Mouse (Mus musculus) liver, adult 2 months (tissue): ENCODE data around the gene Aasdh. TPM values are rescaled to one million over a fixed set of nuclear protein-coding genes. Genes with fewer than 3 reads are reported as not detected.

ENCODE experiments used
- DNase-seq: peaks from one replicate; pipeline ENCODE4 v3.0.0-alpha.2; 2011; ENCODE audit warnings: low read depth, low spot score; ENCODE audit errors: extremely low read depth
- H3K27ac ChIP-seq: fragments of 200-500 bp; replicated peaks from 2 replicates; pipeline ENCODE4 v1.5.1; 2012; ENCODE audit warnings: low read depth, mild to moderate bottlenecking, control low read depth, inconsistent platforms, low read length; ENCODE audit not compliant: insufficient read depth
- H3K27me3 ChIP-seq: fragments of 200-500 bp; 2 replicates; pipeline ENCODE4 v1.6.1; 2012; ENCODE audit warnings: mild to moderate bottlenecking, moderate library complexity, low read length, inconsistent platforms; ENCODE audit not compliant: control insufficient read depth, insufficient read depth
- H3K36me3 ChIP-seq: fragments of 200-500 bp; 2 replicates; pipeline ENCODE4 v1.6.1; 2012; ENCODE audit warnings: low read length, inconsistent platforms; ENCODE audit not compliant: control insufficient read depth, insufficient read depth
- H3K4me1 ChIP-seq: fragments of 200-500 bp; 2 replicates; pipeline ENCODE4 v1.6.1; 2011; ENCODE audit warnings: low read length; ENCODE audit not compliant: control insufficient read depth, insufficient read depth
- H3K4me3 ChIP-seq: fragments of 200-500 bp; 2 replicates; pipeline ENCODE4 v1.5.1; 2011; ENCODE audit warnings: low read depth, mild to moderate bottlenecking, control low read depth, low read length, moderate library complexity; ENCODE audit not compliant: insufficient read depth
- H3K79me2 ChIP-seq: fragments of 200-500 bp; 2 replicates; pipeline ENCODE4 v1.6.1; 2012; ENCODE audit warnings: inconsistent platforms, mild to moderate bottlenecking, low read length, moderate library complexity; ENCODE audit not compliant: control insufficient read depth, insufficient read depth
- H3K9ac ChIP-seq: fragments of 200-500 bp; 2 replicates; pipeline ENCODE4 v1.6.1; 2012; ENCODE audit warnings: low read depth, mild to moderate bottlenecking, control low read depth, inconsistent platforms, low read length
- CTCF ChIP-seq: fragments of 200-500 bp; IDR thresholded peaks from 2 replicates; pipeline ENCODE4 v1.5.1; 2011; ENCODE audit warnings: low read depth, low read length, control low read depth
- POLR2A ChIP-seq: fragments of 200-500 bp; IDR thresholded peaks from 2 replicates; pipeline ENCODE4 v1.6.1; 2011; ENCODE audit warnings: low read length, control low read depth; ENCODE audit not compliant: insufficient read depth; ENCODE audit errors: extremely low read depth
- WGBS: fragments of 180-500 bp; shearing (Covaris S2); methylation state at CpG from one replicate; pipeline ENCODE4 v1.1.7; 2018; 5-methylcytosine and 5-hydroxymethylcytosine counted together
- polyA plus RNA-seq: library from polyadenylated mRNA; depleted of rRNA; stranded (reverse); fragments of >200 nt; gene quantifications from 2 replicates; pipeline ENCODE4 v1.2.3, GENCODE M21; 2012
- total RNA-seq: library from RNA; depleted of rRNA; stranded (reverse); fragments of >200 nt; gene quantifications from 2 replicates; pipeline ENCODE4 v1.2.3, GENCODE M21; 2014

Gene Aasdh
- total and polyA plus RNA-seq, 2 experiments: 9.7 to 14.3 TPM

DNA sequence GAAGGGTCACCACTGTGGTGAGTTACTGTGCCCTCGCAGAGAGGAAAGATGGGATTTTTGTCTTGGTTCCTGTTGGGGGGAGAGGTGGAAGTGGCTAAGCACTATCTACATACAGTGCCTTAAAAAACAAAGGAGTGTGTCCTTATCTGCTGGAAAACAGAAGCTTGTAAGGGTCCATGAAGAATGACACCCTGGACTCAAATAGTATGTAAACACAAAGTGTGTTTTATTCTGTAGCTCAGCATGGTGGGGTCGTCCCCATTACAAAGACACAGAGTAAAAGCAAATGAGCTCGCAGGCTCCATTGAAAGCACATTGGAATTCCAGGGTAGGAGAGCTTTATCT is 813 bp upstream of the Aasdh start:
- Histone ChIP-seq H3K27me3 (no peaks in the 10 kb centered on the region), H3K79me2 (no peaks in the 10 kb centered on the region), H3K9ac (peak overlapping the region; percentile 87; the same call in 1 of the 2 replicates), H3K4me1 (peaks cover 8% of the 10 kb centered on the region; the same call in 1 of the 2 replicates), H3K27ac (peak overlapping the region; percentile 81), H3K36me3 (peaks cover 7% of the 10 kb centered on the region), H3K4me3 (peak overlapping the region; percentile 74)
- WGBS: 23% methylated on average over 3 of the region's 3 CpGs
- DNase-seq: no peak
- no peak for TF ChIP-seq POLR2A
- no peak for TF ChIP-seq CTCF

DNA sequence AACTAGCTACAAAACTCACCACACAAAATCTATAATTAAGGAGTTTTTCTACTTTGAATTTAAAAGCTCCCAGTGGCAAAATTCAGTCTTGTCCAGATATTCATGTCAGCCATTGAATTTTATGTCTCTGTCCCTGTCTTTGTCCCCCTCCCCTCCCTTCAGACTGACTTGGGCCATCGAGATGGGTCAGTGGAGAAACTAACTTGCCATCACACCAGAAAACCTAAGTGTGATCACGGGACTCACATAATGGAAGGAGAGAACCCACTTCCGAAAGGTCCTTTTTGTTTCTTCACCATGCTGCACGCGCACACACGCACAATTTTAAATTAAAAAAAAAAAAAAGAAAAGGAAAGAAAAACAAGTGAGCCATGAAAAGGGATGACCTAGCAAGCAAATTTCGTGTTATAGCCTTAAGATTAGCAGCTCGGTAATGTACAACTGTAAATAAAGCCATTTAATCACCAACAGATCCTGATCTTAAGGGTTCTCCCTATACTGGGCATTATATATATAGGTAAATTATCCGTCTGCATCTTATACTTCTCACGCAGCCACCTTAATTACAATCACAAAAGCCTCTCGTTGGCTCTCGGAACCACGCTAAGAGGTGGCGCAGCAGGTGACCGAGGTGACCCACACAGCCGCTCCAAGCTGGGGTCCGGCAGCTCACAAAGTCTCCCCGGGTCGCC is 455 bp downstream of the Aasdh start:
- Histone ChIP-seq H3K27me3 (no peaks in the 10 kb centered on the region), H3K4me3 (peak overlapping the region; percentile 74), H3K27ac (peak overlapping the region; percentile 47; the same call in 1 of the 2 replicates), H3K36me3 (peaks cover 10% of the 10 kb centered on the region), H3K79me2 (no peaks in the 10 kb centered on the region), H3K4me1 (peaks cover 8% of the 10 kb centered on the region; the same call in 1 of the 2 replicates), H3K9ac (peak overlapping the region; percentile 78)
- WGBS: 2% methylated on average over 19 of the region's 19 CpGs
- DNase-seq: no peak
- TF ChIP-seq CTCF: no peak
- no peak for TF ChIP-seq POLR2A

GRCm38 (mm10) chr5:76902131-76902530 is 3.2 kb downstream of the Aasdh start:
- TF ChIP-seq POLR2A: no peak
- TF ChIP-seq CTCF: no peak
- no peaks in the 10 kb centered on the region for H3K79me2 ChIP-seq
- DNase-seq: peak; percentile 80

DNA sequence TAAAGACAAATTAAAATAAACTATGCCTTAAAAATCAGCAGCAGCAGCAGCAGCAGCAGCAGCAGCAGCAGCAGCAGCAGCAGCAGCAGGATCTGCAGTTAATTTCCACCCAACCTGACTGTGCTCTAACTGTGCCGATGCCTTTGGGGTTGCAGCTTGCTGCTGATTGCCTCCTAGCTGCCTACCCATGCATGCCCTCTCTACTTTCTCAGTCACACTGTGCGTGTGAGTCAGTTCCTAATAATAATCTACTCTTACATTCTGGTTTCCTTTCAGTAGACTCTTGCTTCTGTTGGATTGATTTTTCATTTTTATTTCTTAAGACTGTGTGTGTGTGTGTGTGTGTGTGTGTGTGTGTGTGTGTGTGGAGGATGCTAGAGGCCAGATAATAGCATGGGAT is 12.2 kb downstream of the Aasdh start:
- no peaks in the 10 kb centered on the region for H3K4me1 ChIP-seq
- no peak overlapping the region for H3K4me3 ChIP-seq
- H3K36me3 ChIP-seq: peaks cover 25% of the 10 kb centered on the region
- no peak overlapping the region for H3K27ac ChIP-seq
- WGBS: 78% methylated on average over 2 of the region's 2 CpGs
- TF ChIP-seq POLR2A (no peak), CTCF (no peak)
- no peaks in the 10 kb centered on the region for H3K79me2 ChIP-seq
- no peak overlapping the region for H3K9ac ChIP-seq
- no peaks in the 10 kb centered on the region for H3K27me3 ChIP-seq
- no peak for DNase-seq

More at GRCm38 (mm10) chr5:76902131-76902530, 3.2 kb downstream of the Aasdh start:
- 10% methylated on average over 4 of the region's 4 CpGs for WGBS
- Histone ChIP-seq H3K4me3 (no peak overlapping the region), H3K36me3 (peaks cover 12% of the 10 kb centered on the region), H3K27me3 (no peaks in the 10 kb centered on the region), H3K27ac (peak overlapping the region; percentile 8; the same call in 1 of the 2 replicates), H3K4me1 (peaks cover 8% of the 10 kb centered on the region; the same call in 1 of the 2 replicates), H3K9ac (no peak overlapping the region)

DNA sequence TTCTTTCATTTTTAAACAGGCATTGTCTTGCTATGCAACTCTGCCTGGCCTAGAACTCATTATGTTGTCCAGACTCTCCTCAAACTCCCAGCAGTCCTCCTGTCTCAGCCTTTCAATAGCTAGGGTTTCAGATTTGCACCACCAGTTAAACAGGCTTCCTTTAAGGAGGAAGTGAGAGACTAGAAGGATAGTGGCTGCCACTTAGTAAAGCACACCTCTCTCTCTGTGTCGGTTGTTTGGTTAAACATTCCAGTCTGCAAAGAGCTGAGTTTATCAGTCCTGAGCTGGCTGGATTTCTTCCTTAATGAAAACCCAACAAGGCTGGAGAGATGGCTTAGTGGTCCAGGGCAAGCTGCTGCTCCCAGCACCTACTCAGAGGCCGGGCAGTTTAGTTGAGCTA is 12.7 kb downstream of the Aasdh start:
- Histone ChIP-seq H3K9ac (no peak overlapping the region), H3K79me2 (no peaks in the 10 kb centered on the region), H3K4me1 (no peaks in the 10 kb centered on the region), H3K27ac (no peak overlapping the region), H3K4me3 (no peak overlapping the region), H3K36me3 (peaks cover 27% of the 10 kb centered on the region), H3K27me3 (no peaks in the 10 kb centered on the region)
- DNase-seq: no peak
- WGBS: 65% methylated on average over 2 of the region's 2 CpGs
- TF ChIP-seq CTCF (no peak), POLR2A (no peak)

- H3K27ac ChIP-seq: no peak overlapping the region
- WGBS: 96% methylated on average over 2 of the region's 2 CpGs
- TF ChIP-seq CTCF (no peak), POLR2A (no peak)
- no peak overlapping the region for H3K4me3 ChIP-seq
- no peaks in the 10 kb centered on the region for H3K4me1 ChIP-seq
- no peaks in the 10 kb centered on the region for H3K27me3 ChIP-seq
- no peak overlapping the region for H3K9ac ChIP-seq
- DNase-seq: no peak
- peaks cover 34% of the 10 kb centered on the region for H3K36me3 ChIP-seq
- no peaks in the 10 kb centered on the region for H3K79me2 ChIP-seq
These were observed 18.3 kb downstream of the Aasdh start for GRCm38 (mm10) chr5:76887011-76887410.
